Mouse (Mus musculus) hindbrain, embryonic 10.5 days (tissue): ENCODE data around the gene Olfr671. TPM values are rescaled to one million over a fixed set of nuclear protein-coding genes. Genes with fewer than 3 reads are reported as not detected.
"Not testable (repeated sequence)": the region's sequence is repeated elsewhere in the genome, so short reads cannot be mapped to it uniquely, and the experiment has no call there.

Experiments
- DNase-seq: peaks from one replicate; pipeline ENCODE4 v3.0.0-alpha.2; 2017; ENCODE audit warnings: low spot score
- H3K27ac ChIP-seq: fragments of 300-500 bp; sonication (generic); 2 replicates; pipeline ENCODE4 v1.5.1; 2016; ENCODE audit warnings: mild to moderate bottlenecking, moderate library complexity
- H3K27me3 ChIP-seq: fragments of 300-500 bp; sonication (generic); 2 replicates; pipeline ENCODE4 v1.6.1; 2016; ENCODE audit warnings: mild to moderate bottlenecking; ENCODE audit not compliant: poor library complexity, insufficient read depth, severe bottlenecking
- H3K36me3 ChIP-seq: fragments of 300-500 bp; sonication (generic); 2 replicates; pipeline ENCODE4 v1.6.1; 2016; ENCODE audit warnings: mild to moderate bottlenecking, moderate library complexity
- H3K4me1 ChIP-seq: fragments of 300-500 bp; sonication (generic); replicated peaks from 2 replicates; pipeline ENCODE4 v1.6.1; 2016; ENCODE audit warnings: mild to moderate bottlenecking
- H3K4me3 ChIP-seq: fragments of 300-500 bp; sonication (generic); 2 replicates; pipeline ENCODE4 v1.5.1; 2016; ENCODE audit warnings: mild to moderate bottlenecking, moderate library complexity
- H3K9me3 ChIP-seq: fragments of 300-500 bp; sonication (generic); 2 replicates; pipeline ENCODE4 v1.6.1; 2016; ENCODE audit warnings: mild to moderate bottlenecking, moderate library complexity
- WGBS: fragments of 180-500 bp; shearing (Covaris S2); methylation state at CpG from one replicate; pipeline ENCODE4 v1.1.7; 2016; 5-methylcytosine and 5-hydroxymethylcytosine counted together
- polyA plus RNA-seq: library from polyadenylated mRNA; unstranded; fragments of >200 nt; fragmentation: Nextera tagmentation; extraction: Ambion mirVana; gene quantifications from 2 replicates; pipeline ENCODE4 v1.2.1, GENCODE M21; 2016

The Olfr671 gene
- polyA plus RNA-seq: not detected in 2 replicates

DNA sequence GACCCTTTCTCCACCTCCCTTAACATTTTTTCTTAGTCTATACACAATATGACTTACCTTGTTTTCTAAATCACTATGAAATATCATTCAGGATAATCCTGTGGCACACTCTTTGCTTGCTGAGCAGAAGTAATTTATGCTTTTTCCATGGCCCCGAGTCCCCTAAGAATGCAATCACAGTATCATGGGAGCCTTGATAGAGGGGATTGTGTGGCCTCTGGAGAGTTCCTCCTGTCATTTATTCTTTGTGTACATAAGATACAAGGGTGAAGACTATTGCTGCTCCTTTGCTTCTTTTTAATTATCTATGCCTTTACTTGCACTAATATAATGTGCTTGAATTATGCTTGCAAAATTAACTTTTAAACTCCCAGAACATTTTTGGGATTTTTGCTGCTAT is at the start of gene Olfr671:
Gene Olfr671 (minus strand): TSS at position 101 of the 400 bp plus-strand sequence.
- no peak within 1 kb of the TSS for H3K27ac ChIP-seq
- H3K27me3 ChIP-seq: no peaks in the 10 kb centered on the region
- H3K4me3 ChIP-seq: no peak within 1 kb of the TSS
- no peaks in the 10 kb centered on the region for H3K36me3 ChIP-seq
- H3K9me3 ChIP-seq: peaks cover 4% of the 10 kb centered on the region; the same call in 1 of the 2 replicates
- DNase-seq: no peak
- 81% methylated on average over 1 of the region's 1 CpGs for WGBS
- H3K4me1 ChIP-seq: no peaks in the 10 kb centered on the region

DNA sequence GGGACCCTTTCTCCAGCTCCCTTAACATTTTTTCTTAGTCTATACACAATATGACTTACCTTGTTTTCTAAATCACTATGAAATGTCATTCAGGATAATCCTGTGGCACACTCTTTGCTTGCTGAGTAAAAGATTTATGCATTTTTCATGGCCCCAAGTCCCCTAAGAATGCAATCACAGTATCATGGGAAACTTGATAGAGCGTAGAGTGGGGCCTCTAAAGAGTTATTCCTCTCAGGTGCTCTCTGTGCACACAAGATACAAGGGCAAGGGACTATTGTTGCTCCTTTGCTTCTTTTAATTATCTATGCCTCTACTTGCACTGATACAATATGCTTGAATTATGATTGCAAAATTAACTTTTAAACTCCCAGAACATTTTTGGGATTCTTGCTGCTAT is 49.4 kb upstream of the Olfr671 start, which contains the start of gene Olfr675:
Gene Olfr675 (minus strand): TSS at position 101 of the 400 bp plus-strand sequence.
- no peak within 1 kb of the TSS for H3K4me3 ChIP-seq
- no peaks in the 10 kb centered on the region for H3K27me3 ChIP-seq
- no peaks in the 10 kb centered on the region for H3K36me3 ChIP-seq
- 92% methylated on average over 1 of the region's 1 CpGs for WGBS
- H3K9me3 ChIP-seq: no peaks in the 10 kb centered on the region
- H3K4me1 ChIP-seq: no peaks in the 10 kb centered on the region
- no peak within 1 kb of the TSS for H3K27ac ChIP-seq
- no peak for DNase-seq

DNA sequence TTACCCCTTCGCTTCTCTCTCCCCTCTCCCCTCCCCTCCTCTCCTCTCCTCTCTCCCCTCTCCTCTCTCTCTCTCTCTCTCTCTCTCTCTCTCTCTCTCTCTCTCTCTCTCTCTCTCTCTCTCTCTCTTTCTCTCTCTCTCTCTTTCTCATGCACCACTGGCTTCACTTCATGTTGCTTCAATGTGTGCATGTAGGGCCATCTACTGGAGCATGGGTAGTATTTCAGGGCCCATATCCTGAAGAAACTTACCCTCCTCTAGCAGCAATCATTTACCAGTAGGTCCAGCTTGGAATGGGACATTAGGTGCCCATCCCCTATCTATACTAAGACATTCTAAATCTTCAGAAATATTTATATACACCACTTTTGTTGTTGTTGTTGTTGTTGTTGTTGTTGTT is 43.6 kb upstream of the Olfr671 start:
- no peaks in the 10 kb centered on the region for H3K36me3 ChIP-seq
- H3K27me3 ChIP-seq: no peaks in the 10 kb centered on the region
- 54% methylated on average over 1 of the region's 1 CpGs for WGBS
- no peak overlapping the region for H3K27ac ChIP-seq
- DNase-seq: no peak
- H3K4me1 ChIP-seq: no peaks in the 10 kb centered on the region
- no peak overlapping the region for H3K4me3 ChIP-seq
- H3K9me3 ChIP-seq: no peaks in the 10 kb centered on the region

DNA sequence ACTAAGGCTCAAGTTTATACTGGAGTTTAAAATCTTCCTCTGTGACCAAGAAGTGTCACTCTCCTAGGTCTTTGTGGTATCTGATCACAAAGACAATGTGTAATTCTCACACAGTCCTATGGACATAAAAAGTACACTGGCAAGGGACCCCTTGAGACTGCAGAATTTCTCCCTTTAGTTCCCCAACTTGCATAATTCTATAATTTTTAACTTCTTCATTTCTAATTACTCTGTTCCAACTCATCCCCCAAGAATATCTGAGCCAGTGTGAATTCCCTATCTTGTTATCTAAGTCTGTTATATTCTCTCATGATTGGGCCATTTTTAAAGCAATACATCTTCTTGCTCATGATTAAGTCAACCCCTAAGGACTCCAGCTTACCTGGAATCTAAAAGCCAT is 23.0 kb upstream of the Olfr671 start, which contains the start of gene Olfr672:
Gene Olfr672 (minus strand): TSS at position 101 of the 400 bp plus-strand sequence.
- DNase-seq: no peak
- no peak within 1 kb of the TSS for H3K4me3 ChIP-seq
- H3K27me3 ChIP-seq: no peaks in the 10 kb centered on the region
- H3K27ac ChIP-seq: no peak within 1 kb of the TSS
- no peaks in the 10 kb centered on the region for H3K9me3 ChIP-seq
- no peaks in the 10 kb centered on the region for H3K4me1 ChIP-seq
- H3K36me3 ChIP-seq: no peaks in the 10 kb centered on the region

DNA sequence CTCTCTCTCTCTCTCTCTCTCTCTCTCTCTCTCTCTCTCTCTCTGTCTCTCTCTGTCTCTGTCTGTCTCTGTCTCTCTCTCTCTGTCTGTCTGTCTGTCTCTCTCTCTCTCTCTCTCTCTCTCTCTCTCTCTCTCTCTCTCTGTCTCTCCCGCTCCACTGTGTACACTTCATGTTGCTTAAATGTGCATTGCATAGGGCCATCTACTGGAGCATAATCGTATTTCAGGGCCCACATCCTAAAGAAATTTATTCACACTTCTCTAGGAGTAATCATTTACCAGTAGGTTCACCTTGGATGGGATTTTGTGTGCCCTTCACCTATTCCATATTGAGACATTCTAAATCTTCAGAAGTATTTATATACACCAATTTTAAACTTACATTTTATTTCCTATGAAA is 6.4 kb downstream of the Olfr671 start:
- not testable (repeated sequence) for H3K4me3 ChIP-seq, H3K4me1 ChIP-seq
- 75% methylated on average over 2 of the region's 2 CpGs for WGBS

DNA sequence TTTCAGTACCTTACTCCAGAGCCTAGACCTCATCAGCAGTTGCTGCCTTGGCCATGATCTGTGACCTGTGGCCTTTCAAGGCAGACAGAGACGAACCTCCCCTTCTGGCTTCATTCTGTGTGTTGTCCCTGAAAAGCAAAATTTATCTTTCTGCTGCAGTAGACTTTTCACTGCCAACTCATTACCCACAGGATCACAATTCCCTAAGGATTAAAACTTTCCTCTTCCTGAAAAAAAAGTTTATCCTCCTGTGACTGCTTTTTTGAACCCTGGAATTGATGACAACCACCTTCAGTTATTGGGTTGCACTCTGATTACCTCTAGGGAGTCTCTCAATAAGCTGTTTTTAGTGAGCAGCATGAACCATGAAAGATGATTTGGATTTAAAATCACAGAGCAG is 16.4 kb downstream of the Olfr671 start, which contains the start of gene Olfr670:
Gene Olfr670 (minus strand): TSS at position 101 of the 400 bp plus-strand sequence.
- WGBS: 84% methylated on average over 1 of the region's 1 CpGs
- DNase-seq: no peak
- Histone ChIP-seq H3K4me3 (no peak within 1 kb of the TSS), H3K9me3 (peaks cover 3% of the 10 kb centered on the region; the same call in 1 of the 2 replicates), H3K27me3 (no peaks in the 10 kb centered on the region), H3K27ac (no peak within 1 kb of the TSS), H3K36me3 (no peaks in the 10 kb centered on the region), H3K4me1 (no peaks in the 10 kb centered on the region)

More for the DNA sequence above, 6.4 kb downstream of the Olfr671 start:
- not testable (repeated sequence) for H3K27ac ChIP-seq, H3K9me3 ChIP-seq, H3K36me3 ChIP-seq, H3K27me3 ChIP-seq, DNase-seq

DNA sequence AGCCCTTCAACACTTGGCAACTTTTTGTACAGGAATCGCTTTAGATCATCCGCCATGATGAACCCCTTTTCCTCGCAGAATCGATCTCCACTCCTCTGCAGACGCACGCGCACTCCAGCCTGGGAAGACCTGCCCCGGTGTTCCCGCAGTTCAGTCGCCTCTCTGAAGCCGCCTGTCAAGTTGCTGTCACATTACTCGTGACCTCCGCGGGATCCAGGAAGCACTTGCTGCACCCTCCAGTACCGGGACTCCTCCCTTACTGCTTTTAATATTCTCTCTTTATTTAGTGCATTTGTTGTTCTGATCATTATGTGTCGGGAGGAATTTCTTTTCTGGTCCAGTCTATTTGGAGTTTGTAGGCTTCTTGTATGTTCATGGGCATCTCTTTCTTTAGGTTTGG is 28.7 kb downstream of the Olfr671 start:
- not testable (repeated sequence) for H3K4me1 ChIP-seq, H3K36me3 ChIP-seq, H3K9me3 ChIP-seq, H3K4me3 ChIP-seq, H3K27me3 ChIP-seq, DNase-seq, H3K27ac ChIP-seq
- 95% methylated on average over 16 of the region's 16 CpGs for WGBS

DNA sequence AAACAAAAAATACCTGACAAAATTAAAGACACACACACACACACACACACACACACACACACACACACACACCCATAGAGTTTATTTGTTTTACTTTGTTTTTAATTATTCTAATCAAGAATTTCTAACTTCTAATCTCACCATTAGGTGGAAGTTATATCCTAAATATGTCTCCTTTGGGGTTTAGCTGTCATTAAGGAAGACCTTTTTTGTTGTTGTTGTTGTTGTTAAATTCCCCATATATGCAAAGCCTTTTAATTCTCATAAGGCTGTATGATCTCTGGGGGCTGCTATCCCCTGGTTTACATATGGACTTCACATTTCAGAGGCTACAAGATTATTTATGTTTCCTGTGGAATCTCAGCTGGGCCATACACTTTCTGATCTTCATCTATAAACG is 45.0 kb downstream of the Olfr671 start, which contains the start of gene Olfr669:
Gene Olfr669 (plus strand): TSS at position 301 of the 400 bp plus-strand sequence.
- no peak for DNase-seq
- no peak within 1 kb of the TSS for H3K27ac ChIP-seq
- H3K36me3 ChIP-seq: no peaks in the 10 kb centered on the region
- H3K9me3 ChIP-seq: no peaks in the 10 kb centered on the region
- H3K4me1 ChIP-seq: no peaks in the 10 kb centered on the region
- no peak within 1 kb of the TSS for H3K4me3 ChIP-seq
- no peaks in the 10 kb centered on the region for H3K27me3 ChIP-seq
- WGBS: 84% methylated on average over 1 of the region's 1 CpGs

DNA sequence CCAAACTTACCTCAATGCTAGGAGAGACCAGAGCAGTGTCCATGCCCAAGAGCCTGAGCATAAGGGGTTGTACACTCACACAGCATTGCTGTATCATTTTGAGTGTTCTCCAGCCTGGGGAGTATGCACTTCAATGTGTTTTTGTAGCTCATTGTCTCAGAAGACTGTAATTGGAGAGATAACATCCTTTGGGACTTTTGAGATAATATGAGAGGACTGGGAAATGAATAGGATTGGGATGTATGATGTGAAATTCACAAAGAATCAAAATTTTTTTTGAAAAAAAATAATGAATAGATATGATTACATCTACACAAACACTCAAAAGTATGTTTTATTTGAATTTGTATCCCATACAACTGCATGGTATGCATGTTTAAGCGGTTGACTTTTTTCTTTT is 51.0 kb downstream of the Olfr671 start, which contains the start of gene Olfr668:
Gene Olfr668 (minus strand): TSS at position 101 of the 400 bp plus-strand sequence.
- WGBS: 85% methylated on average over 1 of the region's 1 CpGs
- no peaks in the 10 kb centered on the region for H3K27me3 ChIP-seq
- no peak for DNase-seq

More for the DNA sequence above, 51.0 kb downstream of the Olfr671 start, which contains the start of gene Olfr668:
- H3K4me3 ChIP-seq: no peak within 1 kb of the TSS
- no peaks in the 10 kb centered on the region for H3K9me3 ChIP-seq
- H3K36me3 ChIP-seq: no peaks in the 10 kb centered on the region
- H3K27ac ChIP-seq: no peak within 1 kb of the TSS
- no peaks in the 10 kb centered on the region for H3K4me1 ChIP-seq

Other genes starting within 250 kb of the Olfr671 start
- not detected in 2 replicates for gene Usp17le, start 201.7 kb downstream of the Olfr671 start, polyA plus RNA-seq
- gene Usp17lb, start 136.5 kb downstream of the Olfr671 start, polyA plus RNA-seq: not detected in 2 replicates
- gene Usp17la, start 122.1 kb downstream of the Olfr671 start, polyA plus RNA-seq: not detected in 2 replicates
- gene Olfr665, start 101.1 kb downstream of the Olfr671 start, polyA plus RNA-seq: not detected in 2 replicates
- not detected in 2 replicates for gene Olfr666, start 83.2 kb downstream of the Olfr671 start, polyA plus RNA-seq
- not detected in 2 replicates for gene Olfr667, start 57.6 kb downstream of the Olfr671 start, polyA plus RNA-seq
- not detected in 2 replicates for gene Olfr668, start 51.1 kb downstream of the Olfr671 start, polyA plus RNA-seq
- gene Olfr669, start 44.9 kb downstream of the Olfr671 start, polyA plus RNA-seq: not detected in 2 replicates
- gene Olfr670, start 16.5 kb downstream of the Olfr671 start, polyA plus RNA-seq: not detected in 2 replicates
- not detected in 2 replicates for gene Olfr672, start 22.9 kb upstream of the Olfr671 start, polyA plus RNA-seq
- not detected in 2 replicates for gene Olfr675, start 49.3 kb upstream of the Olfr671 start, polyA plus RNA-seq
- gene Olfr676, start 53.6 kb upstream of the Olfr671 start, polyA plus RNA-seq: not detected in 2 replicates
- gene Olfr677, start 72.2 kb upstream of the Olfr671 start, polyA plus RNA-seq: not detected in 2 replicates
- gene Olfr678, start 85.3 kb upstream of the Olfr671 start, polyA plus RNA-seq: not detected in 2 replicates
- gene Olfr679, start 102.1 kb upstream of the Olfr671 start, polyA plus RNA-seq: not detected in 2 replicates
- not detected in 2 replicates for gene Olfr680-ps1, start 113.7 kb upstream of the Olfr671 start, polyA plus RNA-seq
- gene Olfr681, start 137.7 kb upstream of the Olfr671 start, polyA plus RNA-seq: not detected in 2 replicates
- gene Olfr683, start 167.9 kb upstream of the Olfr671 start, polyA plus RNA-seq: not detected in 2 replicates
- gene Olfr684, start 184.5 kb upstream of the Olfr671 start, polyA plus RNA-seq: not detected in 2 replicates
- not detected in 2 replicates for gene Olfr685, start 206.9 kb upstream of the Olfr671 start, polyA plus RNA-seq
- gene Olfr686, start 228.4 kb upstream of the Olfr671 start, polyA plus RNA-seq: not detected in 2 replicates